Mouse (Mus musculus) embryo, embryonic 10.5 days (tissue): ENCODE data around the gene Rsrp1.

Experiments
- DNase-seq: peaks from one replicate; pipeline ENCODE4 v3.0.0-alpha.2; 2015; ENCODE audit warnings: low spot score

Gene Rsrp1

GRCm38 (mm10) chr4:134922111-134922924 lies 1.1 kb upstream of the Rsrp1 start:
- no peak for DNase-seq

GRCm38 (mm10) chr4:134922925-134923244 lies 507 bp upstream of the Rsrp1 start:
- peak; percentile 85 for DNase-seq

- DNase-seq, result peak; percentile 65
Observed at GRCm38 (mm10) chr4:134924019-134924741, 788 bp downstream of the Rsrp1 start.

- DNase-seq, result no peak
Observed at GRCm38 (mm10) chr4:134925206-134925605, 1.8 kb downstream of the Rsrp1 start.

- no peak for DNase-seq
Observed at GRCm38 (mm10) chr4:134927815-134928463, 4.5 kb downstream of the Rsrp1 start.

GRCm38 (mm10) chr4:134928464-134928836 lies 5.1 kb downstream of the Rsrp1 start:
- DNase-seq, result no peak

- DNase-seq, result no peak
Observed at GRCm38 (mm10) chr4:134929536-134929935, 6.1 kb downstream of the Rsrp1 start.

- no peak for DNase-seq
Observed at GRCm38 (mm10) chr4:134930190-134930589, 6.8 kb downstream of the Rsrp1 start.

GRCm38 (mm10) chr4:134930684-134931481 lies 7.5 kb downstream of the Rsrp1 start, which contains the start of gene Syf2:
Syf2 (plus strand) TSS chr4:134930898.
- peak; percentile 97 for DNase-seq

GRCm38 (mm10) chr4:134937240-134938176 lies 14.1 kb downstream of the Rsrp1 start:
- no peak for DNase-seq

- no peak for DNase-seq
Observed at GRCm38 (mm10) chr4:134939900-134940299, 16.5 kb downstream of the Rsrp1 start.

- no peak for DNase-seq
Observed at GRCm38 (mm10) chr4:134943758-134944538, 20.6 kb downstream of the Rsrp1 start.

- DNase-seq, result peak; percentile 92
Observed at GRCm38 (mm10) chr4:134946024-134946744, 22.8 kb downstream of the Rsrp1 start.

GRCm38 (mm10) chr4:134950518-134951091 lies 27.2 kb downstream of the Rsrp1 start:
- DNase-seq, result peak; percentile 75

GRCm38 (mm10) chr4:134954461-134954860 lies 31.1 kb downstream of the Rsrp1 start:
- DNase-seq, result no peak

GRCm38 (mm10) chr4:134955196-134955595 lies 31.8 kb downstream of the Rsrp1 start:
- no peak for DNase-seq

- no peak for DNase-seq
Observed at GRCm38 (mm10) chr4:134955845-134956244, 32.5 kb downstream of the Rsrp1 start.

- DNase-seq, result peak; percentile 78
Observed at GRCm38 (mm10) chr4:134956328-134956727, 32.9 kb downstream of the Rsrp1 start.
